Mouse (Mus musculus): ENCODE data around the gene Ifi35.

- TF ChIP-seq CTCF (IDR thresholded peaks at IDR 0.05; ENCODE audit: low read depth) (no peak), EP300 (IDR thresholded peaks at IDR 0.05; ENCODE audit: low read depth) (no peak)
These were observed 35.6 kb downstream of the Ifi35 start for GRCm38 (mm10) chr11:101483804-101484203.
